ENCODE assay signal across 24 mouse cellular contexts in the genomic region with DNA sequence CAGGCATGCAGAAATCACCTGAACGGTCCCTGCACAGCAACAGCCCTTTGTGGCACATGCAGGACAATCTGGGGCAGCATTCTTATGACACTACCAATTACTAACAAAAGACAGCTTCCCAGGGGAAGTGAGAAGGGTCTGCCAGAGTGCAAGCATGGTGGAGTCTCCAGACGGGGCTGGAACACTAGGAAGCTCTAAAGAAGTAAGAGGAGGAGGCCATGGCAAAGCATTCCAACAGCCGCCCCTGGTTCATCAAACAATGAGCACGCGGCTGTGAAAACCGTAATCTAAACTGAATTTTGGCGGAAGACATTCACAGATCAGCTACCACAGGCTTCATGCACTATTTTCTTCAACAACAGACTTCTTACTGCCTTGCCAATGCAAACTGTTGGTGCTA.
"Had no signal": no experiment of that assay in that cellular context is flagged by ENCODE, and none has a peak within 500 bp of the region (broad histone marks: within the 10 kb centered on the region; RNA-seq: fewer than 3 reads in every experiment).

No protein-coding gene starts in this region.

- H3K9me3 ChIP-seq: limb, embryonic 10.5 days; limb, embryonic 13.5 days; liver, embryonic 12.5 days; liver, embryonic 15.5 days; lung, embryonic 15.5 days; megakaryocyte, embryonic 14.5 days; midbrain, embryonic 10.5 days; midbrain, embryonic 13.5 days; neural tube, embryonic 13.5 days; stomach, embryonic 15.5 days had no signal

- H3K36me3 ChIP-seq: limb, embryonic 10.5 days; limb, embryonic 13.5 days; liver, embryonic 12.5 days; liver, embryonic 15.5 days; lung, embryonic 15.5 days; midbrain, embryonic 10.5 days; midbrain, embryonic 13.5 days; neural tube, embryonic 13.5 days; stomach, embryonic 15.5 days had no signal

- H3K4me3 ChIP-seq: layer of hippocampus, adult 2 months; limb, embryonic 10.5 days; limb, embryonic 13.5 days; liver, embryonic 12.5 days; liver, embryonic 15.5 days; lung, embryonic 15.5 days; megakaryocyte, embryonic 14.5 days; midbrain, embryonic 10.5 days; midbrain, embryonic 13.5 days; myocyte; neural tube, embryonic 13.5 days; stomach, embryonic 15.5 days had no signal

- H3K9ac ChIP-seq: limb, embryonic 13.5 days; liver, embryonic 12.5 days; liver, embryonic 15.5 days; lung, embryonic 15.5 days; midbrain, embryonic 13.5 days; neural tube, embryonic 13.5 days; stomach, embryonic 15.5 days had no signal

- H3K27me3 ChIP-seq: limb, embryonic 13.5 days; liver, embryonic 12.5 days; liver, embryonic 15.5 days; lung, embryonic 15.5 days; midbrain, embryonic 13.5 days; neural tube, embryonic 13.5 days; stomach, embryonic 15.5 days had no signal

- H3K27ac ChIP-seq: kidney, postnatal 0 days; layer of hippocampus, adult 2 months; limb, embryonic 10.5 days; limb, embryonic 13.5 days; liver, embryonic 12.5 days; liver, embryonic 15.5 days; lung, embryonic 15.5 days; midbrain, embryonic 10.5 days; midbrain, embryonic 13.5 days; neural tube, embryonic 13.5 days; stomach, embryonic 15.5 days had no signal

- DNase-seq: kidney, adult 2 months; kidney, postnatal 25 days; layer of hippocampus, adult 9-11 months; liver; lung, adult 18-20 months; lung, postnatal 10 days; lung, postnatal 36 days; right cerebral cortex, postnatal 25 days; spleen, adult 18-20 months; thymus, adult 18-20 months; thymus, postnatal 36 days had no signal

- ATAC-seq: liver, embryonic 12.5 days; midbrain, embryonic 13.5 days had no signal

- H3K4me1 ChIP-seq: liver, embryonic 12.5 days; liver, embryonic 15.5 days; megakaryocyte, embryonic 14.5 days; midbrain, embryonic 13.5 days; neural tube, embryonic 13.5 days had no signal

- H3K4me2 ChIP-seq: limb, embryonic 13.5 days; liver, embryonic 12.5 days; liver, embryonic 15.5 days; lung, embryonic 15.5 days; midbrain, embryonic 13.5 days; neural tube, embryonic 13.5 days; stomach, embryonic 15.5 days had no signal
